Mouse (Mus musculus) megakaryocyte, embryonic 14.5 days (primary cell): ENCODE results near the gene Srebf2.

ENCODE experiments used
- FLI1 ChIP-seq: IDR thresholded peaks from 2 replicates; pipeline ENCODE4 v1.6.1; 2012; ENCODE audit warnings: low read length, inconsistent platforms, mixed read lengths
- GATA1 ChIP-seq: IDR thresholded peaks from 3 replicates; pipeline ENCODE4 v1.6.1; 2012; ENCODE audit warnings: mixed read lengths, low read length, inconsistent platforms, borderline replicate concordance

GRCm38 (mm10) chr15:82152022-82152421 is 5.0 kb downstream of the Srebf2 start:
- TF ChIP-seq GATA1 = no peak
- no peak for TF ChIP-seq FLI1
